29 mouse cellular contexts compared by ENCODE assay signal in the genomic region with DNA sequence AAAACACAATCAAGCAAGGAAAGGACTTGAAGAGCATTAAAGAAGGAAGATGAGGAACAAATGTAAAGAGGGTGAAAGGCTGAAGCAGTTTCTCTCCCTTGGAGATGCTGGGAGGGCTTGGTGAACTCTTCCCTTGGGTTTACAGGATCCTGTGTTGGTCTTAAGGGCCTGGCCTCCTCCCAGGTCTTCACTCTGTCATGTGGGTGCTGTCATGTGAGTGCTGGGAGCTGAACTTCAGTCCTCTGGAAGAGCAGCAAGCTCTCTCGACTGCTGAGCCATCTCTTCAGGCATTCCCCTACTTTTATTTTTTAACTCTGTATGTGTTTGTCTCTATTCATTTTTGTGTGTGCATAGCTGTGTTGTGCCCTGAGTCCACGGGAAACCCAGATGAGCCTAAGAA.
DNase-seq lines count a peak whose midpoint lies in the region; ATAC-seq and TF ChIP-seq lines count a peak whose summit lies in the region.
"Had no signal": no experiment of that assay in that cellular context is flagged by ENCODE, and none has a peak within 500 bp of the region (broad histone marks: within the 10 kb centered on the region; RNA-seq: fewer than 3 reads in every experiment).

No protein-coding gene starts in this region.

- peak; percentile 93 for DNase-seq in 3T3-L1 (ENCODE audit: low read depth, low spot score)
- DNase-seq in kidney, postnatal 25 days = peak; percentile 71 to 80
- DNase-seq in ovary, postnatal 36 days (ENCODE audit: low spot score) = no peak
- DNase-seq in embryo, embryonic 9.5 days (ENCODE audit: extremely low spot score) = no peak
- DNase-seq: adrenal gland, postnatal 10 days; cerebellum, adult 9-11 months; embryo, embryonic 11 days; gastrocnemius, postnatal 36 days; heart, adult 2 months; lung, postnatal 36 days; right cerebral cortex, postnatal 4 days; thymus, adult 18-20 months; thymus, postnatal 25 days had no signal

- H3K4me2 ChIP-seq in intestine, embryonic 16.5 days (ENCODE audit: low read depth, low read length) = no peak overlapping the region
- H3K4me2 ChIP-seq in intestine, embryonic 15.5 days (replicated peaks) = no peak overlapping the region
- H3K4me2 ChIP-seq in intestine, postnatal 0 days (replicated peaks; ENCODE audit: low read depth) = no peak overlapping the region
- H3K4me2 ChIP-seq: embryonic facial prominence, embryonic 13.5 days; forebrain, embryonic 15.5 days; heart, embryonic 12.5 days; hindbrain, embryonic 14.5 days; limb, embryonic 13.5 days; liver, embryonic 11.5 days; lung, embryonic 15.5 days; midbrain, embryonic 11.5 days had no signal

- H3K27ac ChIP-seq in intestine, embryonic 16.5 days (ENCODE audit: low read length) = no peak overlapping the region
- no peak overlapping the region for H3K27ac ChIP-seq in intestine, embryonic 15.5 days
- no peak overlapping the region for H3K27ac ChIP-seq in intestine, postnatal 0 days (ENCODE audit: low read depth, low read length)
- H3K27ac ChIP-seq: embryonic facial prominence, embryonic 13.5 days; forebrain, embryonic 10.5 days; forebrain, embryonic 15.5 days; heart, adult 2 months; hindbrain, embryonic 14.5 days; limb, embryonic 13.5 days; lung, embryonic 15.5 days; stomach, postnatal 0 days had no signal

- no peak overlapping the region for H3K9ac ChIP-seq in intestine, embryonic 16.5 days (ENCODE audit: low read depth, low read length)
- no peak overlapping the region for H3K9ac ChIP-seq in intestine, embryonic 15.5 days
- no peak overlapping the region for H3K9ac ChIP-seq in intestine, postnatal 0 days (ENCODE audit: low read depth, low read length)
- H3K9ac ChIP-seq: embryonic facial prominence, embryonic 13.5 days; forebrain, embryonic 15.5 days; heart, embryonic 12.5 days; hindbrain, embryonic 14.5 days; limb, embryonic 13.5 days; lung, embryonic 15.5 days had no signal

- no peaks in the 10 kb centered on the region for H3K4me1 ChIP-seq in intestine, embryonic 16.5 days (ENCODE audit: control insufficient read depth, insufficient read depth, low read length)
- H3K4me1 ChIP-seq in intestine, embryonic 15.5 days (replicated peaks) = no peaks in the 10 kb centered on the region
- no peaks in the 10 kb centered on the region; the same call in 1 of the 2 replicates for H3K4me1 ChIP-seq in intestine, postnatal 0 days (replicated peaks; ENCODE audit: control insufficient read depth, insufficient read depth, low read length)
- H3K4me1 ChIP-seq: embryonic facial prominence, embryonic 13.5 days; forebrain, embryonic 10.5 days; forebrain, embryonic 15.5 days; heart, embryonic 12.5 days; limb, embryonic 13.5 days had no signal

- H3K9me3 ChIP-seq in intestine, embryonic 16.5 days (ENCODE audit: control insufficient read depth, low read length) = no peaks in the 10 kb centered on the region
- no peaks in the 10 kb centered on the region for H3K9me3 ChIP-seq in intestine, embryonic 15.5 days
- no peaks in the 10 kb centered on the region for H3K9me3 ChIP-seq in intestine, postnatal 0 days (ENCODE audit: control insufficient read depth)
- H3K9me3 ChIP-seq: embryonic facial prominence, embryonic 13.5 days; forebrain, embryonic 10.5 days; forebrain, embryonic 15.5 days; heart, embryonic 12.5 days; limb, embryonic 13.5 days; lung, embryonic 15.5 days had no signal

- no peaks in the 10 kb centered on the region for H3K27me3 ChIP-seq in intestine, embryonic 16.5 days (replicated peaks; ENCODE audit: control insufficient read depth, insufficient read depth, low read length)
- H3K27me3 ChIP-seq in intestine, embryonic 15.5 days (replicated peaks) = no peaks in the 10 kb centered on the region
- no peaks in the 10 kb centered on the region for H3K27me3 ChIP-seq in intestine, postnatal 0 days (replicated peaks; ENCODE audit: control insufficient read depth, insufficient read depth, low read length)
- H3K27me3 ChIP-seq: embryonic facial prominence, embryonic 13.5 days; forebrain, embryonic 15.5 days; limb, embryonic 13.5 days; lung, embryonic 15.5 days had no signal

- peak; percentile 76; the same call in 1 of the 2 replicates for ATAC-seq in intestine, embryonic 16.5 days
- ATAC-seq in intestine, embryonic 15.5 days = no peak
- 0 out of 2 replicates have a peak, but pooled peaks have one; percentile 25 for ATAC-seq in intestine, postnatal 0 days
- ATAC-seq: activated CD4-positive, CD25-positive, alpha-beta regulatory T cell, adult 4 months; CD4-positive, CD25-positive, alpha-beta regulatory T cell, adult 4 months; forebrain, embryonic 15.5 days; midbrain, embryonic 16.5 days had no signal

- H3K4me3 ChIP-seq in intestine, embryonic 16.5 days (ENCODE audit: low read length) = no peak overlapping the region
- H3K4me3 ChIP-seq in intestine, embryonic 15.5 days (replicated peaks) = no peak overlapping the region
- H3K4me3 ChIP-seq in intestine, postnatal 0 days (ENCODE audit: low read depth, low read length) = no peak overlapping the region
- H3K4me3 ChIP-seq: embryonic facial prominence, embryonic 13.5 days; forebrain, embryonic 10.5 days; forebrain, embryonic 15.5 days; heart, adult 2 months; heart, embryonic 12.5 days; limb, embryonic 13.5 days; lung, embryonic 15.5 days had no signal

- TF ChIP-seq CTCF in intestine, postnatal 0 days (IDR thresholded peaks at IDR 0.05; ENCODE audit: low read depth) = no peak

- H3K36me3 ChIP-seq in intestine, embryonic 16.5 days (ENCODE audit: control insufficient read depth, insufficient read depth, low read length) = no peaks in the 10 kb centered on the region
- H3K36me3 ChIP-seq in intestine, embryonic 15.5 days = no peaks in the 10 kb centered on the region
- no peaks in the 10 kb centered on the region for H3K36me3 ChIP-seq in intestine, postnatal 0 days (ENCODE audit: control insufficient read depth, insufficient read depth)
- H3K36me3 ChIP-seq: embryonic facial prominence, embryonic 13.5 days; forebrain, embryonic 10.5 days; forebrain, embryonic 15.5 days; heart, embryonic 12.5 days; limb, embryonic 13.5 days; lung, embryonic 15.5 days had no signal

- 41% methylated on average over 2 of the region's 2 CpGs for WGBS in intestine, embryonic 16.5 days
- WGBS in intestine, embryonic 15.5 days = 40% methylated on average over 2 of the region's 2 CpGs
- 27% methylated on average over 2 of the region's 2 CpGs for WGBS in intestine, postnatal 0 days

Comparison
In these comparisons a context has a peak if more than half of its experiments do, and no peak if none do; other contexts are left out.
1. DNase-seq: peak in 3T3-L1 (single experiment) and kidney, postnatal 25 days (2 of 2); none in ovary, postnatal 36 days (single experiment) and embryo, embryonic 9.5 days (single experiment).